In genomic region chr13:100014906-100015895, GRCm38 (mm10) we compare ENCODE assay signal across 7 mouse cellular contexts. TPM values are rescaled to one million over a fixed set of nuclear protein-coding genes. Genes with fewer than 3 reads are reported as not detected.
DNase-seq lines count a peak whose midpoint lies in the region; ATAC-seq lines count a peak whose summit lies in the region.

Gene Mccc2 (minus strand): TSS chr13:100015639.

- H3K9me3 ChIP-seq in embryonic facial prominence, embryonic 11.5 days (replicated peaks; ENCODE audit: control insufficient read depth, low read length), result no peaks in the 10 kb centered on the region
- H3K9me3 ChIP-seq in limb, embryonic 10.5 days (replicated peaks), result no peaks in the 10 kb centered on the region
- H3K9me3 ChIP-seq in midbrain, embryonic 13.5 days, result no peaks in the 10 kb centered on the region

- peak within 1 kb of the TSS; percentile 77 for H3K4me3 ChIP-seq in embryonic facial prominence, embryonic 11.5 days (ENCODE audit: low read depth, low read length)
- H3K4me3 ChIP-seq in limb, embryonic 10.5 days, result peak within 1 kb of the TSS; percentile 83
- peak within 1 kb of the TSS; percentile 69 for H3K4me3 ChIP-seq in midbrain, embryonic 13.5 days (replicated peaks)

- no peaks in the 10 kb centered on the region for H3K4me1 ChIP-seq in embryonic facial prominence, embryonic 11.5 days (ENCODE audit: control insufficient read depth, insufficient read depth, low read length)
- H3K4me1 ChIP-seq in limb, embryonic 10.5 days, result peaks cover 18% of the 10 kb centered on the region
- peaks cover 25% of the 10 kb centered on the region for H3K4me1 ChIP-seq in midbrain, embryonic 13.5 days (replicated peaks)

- no peak within 1 kb of the TSS; the same call in 1 of the 2 replicates for H3K27ac ChIP-seq in embryonic facial prominence, embryonic 11.5 days (replicated peaks; ENCODE audit: low read depth, low read length)
- H3K27ac ChIP-seq in limb, embryonic 10.5 days, result peak within 1 kb of the TSS; percentile 90
- peak within 1 kb of the TSS; percentile 35; the same call in 1 of the 2 replicates for H3K27ac ChIP-seq in midbrain, embryonic 13.5 days

- 5% methylated on average over 45 of the region's 47 CpGs for WGBS in embryonic facial prominence, embryonic 11.5 days
- WGBS in limb, embryonic 10.5 days, result 5% methylated on average over 47 of the region's 47 CpGs
- 6% methylated on average over 47 of the region's 47 CpGs for WGBS in midbrain, embryonic 13.5 days

- peak within 1 kb of the TSS; percentile 82 for H3K4me2 ChIP-seq in embryonic facial prominence, embryonic 11.5 days (ENCODE audit: low read depth, low read length)
- H3K4me2 ChIP-seq in midbrain, embryonic 13.5 days (replicated peaks), result peak within 1 kb of the TSS; percentile 89

- peak within 1 kb of the TSS; percentile 82 for H3K9ac ChIP-seq in embryonic facial prominence, embryonic 11.5 days (replicated peaks; ENCODE audit: low read length)
- H3K9ac ChIP-seq in midbrain, embryonic 13.5 days (replicated peaks), result peak within 1 kb of the TSS; percentile 83

- H3K27me3 ChIP-seq in embryonic facial prominence, embryonic 11.5 days (ENCODE audit: control insufficient read depth, insufficient read depth, low read length), result no peaks in the 10 kb centered on the region
- H3K27me3 ChIP-seq in limb, embryonic 10.5 days (ENCODE audit: low read depth, poor library complexity, severe bottlenecking), result no peaks in the 10 kb centered on the region
- H3K27me3 ChIP-seq in midbrain, embryonic 13.5 days, result no peaks in the 10 kb centered on the region

- no peaks in the 10 kb centered on the region for H3K36me3 ChIP-seq in embryonic facial prominence, embryonic 11.5 days (replicated peaks; ENCODE audit: control insufficient read depth, insufficient read depth, low read depth, low read length)
- peaks cover 5% of the 10 kb centered on the region for H3K36me3 ChIP-seq in limb, embryonic 10.5 days
- peaks cover 5% of the 10 kb centered on the region for H3K36me3 ChIP-seq in midbrain, embryonic 13.5 days

- ATAC-seq in embryonic facial prominence, embryonic 11.5 days (replicated peaks; ENCODE audit: insufficient number of reproducible peaks, low FRiP score, low TSS enrichment, low read depth), result peak; percentile 100
- ATAC-seq in granulocyte monocyte progenitor cell, adult 5-6 weeks (replicated peaks; ENCODE audit: poor library complexity, severe bottlenecking), result peak; percentile 99
- ATAC-seq in midbrain, embryonic 13.5 days, result peak; percentile 100

- DNase-seq in adrenal gland, postnatal 14 days, result peak; percentile 93
- DNase-seq in embryonic facial prominence, embryonic 11.5 days (ENCODE audit: low spot score), result peak; percentile 94
- peak; percentile 89 for DNase-seq in kidney, adult 11 months
- DNase-seq in limb, embryonic 10.5 days (ENCODE audit: low spot score), result peak; percentile 89
- DNase-seq in spleen, adult 12 weeks (ENCODE audit: low spot score), result peak; percentile 72

RNA-seq across cellular contexts. Expression of gene Mccc2, which starts in this region (rescaled TPM):
- 76.8 and 82.5 TPM in 2 replicates for total RNA-seq in adrenal gland, postnatal 14 days (2021)
- 50.0 and 53.6 TPM in 2 replicates for polyA plus RNA-seq in embryonic facial prominence, embryonic 11.5 days (2014; fragmentation: Nextera tagmentation; extraction: Ambion mirVana)
- 12.3 and 17.4 TPM in 2 replicates for total RNA-seq in granulocyte monocyte progenitor cell, adult 5-6 weeks (2014; fragmentation: Nextera tagmentation)
- 17.3 and 28.7 TPM in 2 replicates for total RNA-seq in granulocyte monocyte progenitor cell, adult 5-6 weeks (2017)
- 46.0 and 48.3 TPM in 2 replicates for polyA plus RNA-seq in limb, embryonic 10.5 days (2016; fragmentation: Nextera tagmentation; extraction: Ambion mirVana)
- 31.6 and 32.8 TPM in 2 replicates for polyA plus RNA-seq in midbrain, embryonic 13.5 days (2015; fragmentation: Nextera tagmentation; extraction: Ambion mirVana)
